In the genomic region with DNA sequence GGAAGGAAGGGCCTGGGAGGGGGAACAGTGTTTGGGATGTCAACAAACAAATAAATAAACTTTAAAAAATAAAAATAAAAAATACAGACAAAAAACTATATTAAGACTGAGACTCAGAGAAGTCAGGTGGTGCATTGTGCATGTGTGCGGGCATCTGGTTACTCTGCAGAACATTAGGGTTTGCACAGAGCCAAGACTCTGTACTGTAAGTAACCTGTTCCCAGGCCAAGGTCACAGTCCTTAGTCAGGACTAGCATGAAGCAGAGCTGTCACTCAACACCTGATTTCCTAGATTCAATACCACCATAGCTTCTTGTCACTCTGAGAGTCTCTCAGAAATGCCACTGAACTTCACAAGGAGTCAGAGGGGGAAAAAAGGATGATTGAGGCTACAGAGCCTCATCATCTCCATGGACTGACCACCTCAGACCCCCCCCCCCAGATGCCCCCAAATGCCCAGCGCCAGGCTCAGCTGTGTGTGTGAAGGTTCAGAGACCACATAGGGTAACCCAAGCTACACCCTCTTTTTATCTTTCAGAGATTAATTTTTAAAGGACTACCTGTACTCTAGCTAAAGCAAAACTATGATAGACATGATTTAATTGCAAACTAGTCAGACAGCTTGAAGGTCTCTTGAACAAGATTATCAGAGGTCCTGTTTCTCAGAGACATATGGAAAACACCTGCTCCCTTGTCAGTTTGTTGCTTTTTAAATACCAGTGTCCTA, we compare ENCODE assay signal across 17 mouse cellular contexts.
"Had no signal": no experiment of that assay in that cellular context is flagged by ENCODE, and none has a peak within 500 bp of the region (broad histone marks: within the 10 kb centered on the region; RNA-seq: fewer than 3 reads in every experiment).

No protein-coding gene starts in this region.

- H3K36me3 ChIP-seq: limb, embryonic 12.5 days; liver, embryonic 15.5 days; midbrain, embryonic 10.5 days; neural tube, embryonic 15.5 days had no signal

- H3K27me3 ChIP-seq: liver, embryonic 15.5 days; neural tube, embryonic 15.5 days had no signal

- H3K9ac ChIP-seq: limb, embryonic 12.5 days; liver, embryonic 15.5 days; neural tube, embryonic 15.5 days had no signal

- ATAC-seq: lung, postnatal 0 days had no signal

- DNase-seq: kidney, postnatal 36 days; layer of hippocampus, adult 9-11 months; layer of hippocampus, postnatal 36 days; liver; lung, adult 2 months; lung, postnatal 4 days; midbrain, embryonic 14.5 days; right cerebral cortex, adult 18-20 months; right cerebral cortex, postnatal 25 days; thymus, postnatal 36 days had no signal

- H3K27ac ChIP-seq: kidney, postnatal 0 days; limb, embryonic 12.5 days; liver, embryonic 15.5 days; midbrain, embryonic 10.5 days; neural tube, embryonic 15.5 days had no signal

- H3K4me2 ChIP-seq: limb, embryonic 12.5 days; liver, embryonic 15.5 days; neural tube, embryonic 15.5 days had no signal

- H3K4me3 ChIP-seq: limb, embryonic 12.5 days; liver, embryonic 15.5 days; midbrain, embryonic 10.5 days; myocyte; neural tube, embryonic 15.5 days had no signal

- H3K9me3 ChIP-seq: limb, embryonic 12.5 days; liver, embryonic 15.5 days; midbrain, embryonic 10.5 days; neural tube, embryonic 15.5 days had no signal

- H3K4me1 ChIP-seq: limb, embryonic 12.5 days; liver, embryonic 15.5 days; neural tube, embryonic 15.5 days had no signal
